Mouse (Mus musculus) myocyte (in vitro differentiated cells): Measurements from ENCODE around the gene Abhd17a. TPM values are rescaled to one million over a fixed set of nuclear protein-coding genes. Genes with fewer than 3 reads are reported as not detected.

Experiments
- H3K27me3 ChIP-seq: one replicate; pipeline ENCODE4 v1.6.1; 2011; ENCODE audit not compliant: control insufficient read depth, insufficient read depth, insufficient read length
- H3K36me3 ChIP-seq: one replicate; pipeline ENCODE4 v1.6.1; 2011; ENCODE audit not compliant: control insufficient read depth, insufficient read depth
- H3K4me2 ChIP-seq: one replicate; pipeline ENCODE4 v1.6.1; 2011; ENCODE audit warnings: low read depth, control low read depth
- H3K4me3 ChIP-seq: one replicate; pipeline ENCODE4 v1.5.1; 2011; ENCODE audit warnings: mild to moderate bottlenecking, control low read depth, moderate library complexity
- H3K79me2 ChIP-seq: one replicate; pipeline ENCODE4 v1.6.1; 2011; ENCODE audit not compliant: control insufficient read depth, insufficient read depth
- H3ac ChIP-seq: one replicate; pipeline ENCODE4 v1.6.1; 2011; ENCODE audit not compliant: control insufficient read depth, insufficient read length
- CEBPB ChIP-seq: IDR thresholded peaks from 2 replicates; pipeline ENCODE4 v1.6.1; 2011; ENCODE audit warnings: mild to moderate bottlenecking, moderate library complexity; ENCODE audit not compliant: poor library complexity, insufficient read depth, severe bottlenecking
- E2F4 ChIP-seq: IDR thresholded peaks from one replicate; pipeline ENCODE4 v1.6.1; 2011; ENCODE audit warnings: mild to moderate bottlenecking, control low read depth, moderate library complexity; ENCODE audit not compliant: insufficient read depth
- MAX ChIP-seq: IDR thresholded peaks from one replicate; pipeline ENCODE4 v1.6.1; 2011; ENCODE audit warnings: low read depth, mild to moderate bottlenecking, control low read depth
- MYOD1 ChIP-seq, 3 experiments: IDR thresholded peaks; one replicate each; pipeline ENCODE4 v1.6.1; 2011; ENCODE audit warnings: control low read depth in 2 of 3, low read depth in 2 of 3, mild to moderate bottlenecking in 2 of 3, moderate library complexity in 1 of 3; ENCODE audit not compliant: insufficient read length in 2 of 3, control insufficient read depth in 1 of 3
- MYOG ChIP-seq, 3 experiments: IDR thresholded peaks; one replicate each; pipeline ENCODE4 v1.6.1; 2011; ENCODE audit warnings: control low read depth in 2 of 3, low read depth in 2 of 3, mild to moderate bottlenecking in 2 of 3; ENCODE audit not compliant: insufficient read length in 2 of 3, control insufficient read depth in 1 of 3, insufficient read depth in 1 of 3
- POLR2A ChIP-seq: IDR thresholded peaks from one replicate; pipeline ENCODE4 v1.6.1; 2011; ENCODE audit warnings: low read depth, mild to moderate bottlenecking, control low read depth, moderate library complexity; ENCODE audit not compliant: insufficient read length
- POLR2AphosphoS2 ChIP-seq: IDR thresholded peaks from one replicate; pipeline ENCODE4 v1.6.1; 2011; ENCODE audit warnings: low read depth, control low read depth; ENCODE audit not compliant: insufficient read length
- REST ChIP-seq: IDR thresholded peaks from one replicate; pipeline ENCODE4 v1.6.1; 2011; ENCODE audit warnings: mild to moderate bottlenecking, control low read depth, moderate library complexity; ENCODE audit not compliant: insufficient read depth, insufficient read length
- SRF ChIP-seq: IDR thresholded peaks from one replicate; pipeline ENCODE4 v1.6.1; 2011; ENCODE audit warnings: low read depth; ENCODE audit not compliant: control insufficient read depth, insufficient read length
- TCF12 ChIP-seq: IDR thresholded peaks from one replicate; pipeline ENCODE4 v1.6.1; 2011; ENCODE audit warnings: mild to moderate bottlenecking, control low read depth; ENCODE audit not compliant: poor library complexity, insufficient read depth, severe bottlenecking
- TCF3 ChIP-seq: IDR thresholded peaks from one replicate; pipeline ENCODE4 v1.6.1; 2011; ENCODE audit warnings: low read depth, control low read depth; ENCODE audit not compliant: insufficient read length
- USF1 ChIP-seq: IDR thresholded peaks from one replicate; pipeline ENCODE4 v1.6.1; 2011; ENCODE audit warnings: low read depth, mild to moderate bottlenecking, control low read depth, moderate library complexity
- polyA plus RNA-seq: library from polyadenylated mRNA; unstranded; fragments of >200 nt; fragmentation: generic; extraction: Trizol; gene quantifications from one replicate; pipeline ENCODE4 v1.2.1, GENCODE M21; 2012; ENCODE audit warnings: missing spikeins

Abhd17a gene
- polyA plus RNA-seq, 1 experiment, result 111 TPM

- H3K4me3 ChIP-seq, result no peak overlapping the region
- TF ChIP-seq MAX, result no peak
- TF ChIP-seq TCF3, result no peak
- TF ChIP-seq E2F4, result no peak
- TF ChIP-seq MYOD1 (IDR thresholded peaks at IDR 0.05; ENCODE audit: control insufficient read depth in 1 of 3, insufficient read length in 2 of 3, low read depth in 2 of 3), result no peak
- TF ChIP-seq REST, result no peak
- no peak for TF ChIP-seq MYOG (IDR thresholded peaks at IDR 0.05; ENCODE audit: control insufficient read depth in 1 of 3, insufficient read depth in 1 of 3, insufficient read length in 2 of 3, low read depth in 2 of 3)
- TF ChIP-seq USF1, result no peak
- TF ChIP-seq CEBPB, result no peak
- no peak for TF ChIP-seq SRF
- TF ChIP-seq POLR2AphosphoS2, result no peak
- TF ChIP-seq POLR2A, result no peak
- no peak for TF ChIP-seq TCF12
- H3K36me3 ChIP-seq, result no peaks in the 10 kb centered on the region
- peaks cover 23% of the 10 kb centered on the region for H3K79me2 ChIP-seq
- H3K27me3 ChIP-seq, result no peaks in the 10 kb centered on the region
- no peak overlapping the region for H3K4me2 ChIP-seq
- no peak overlapping the region for H3ac ChIP-seq
Measured at GRCm38 (mm10) chr10:80584642-80585552, 5.2 kb downstream of the Abhd17a start.

- H3K79me2 ChIP-seq, result peaks cover 15% of the 10 kb centered on the region
- no peak overlapping the region for H3K4me3 ChIP-seq
- H3K36me3 ChIP-seq, result no peaks in the 10 kb centered on the region
- no peaks in the 10 kb centered on the region for H3K27me3 ChIP-seq
- TF ChIP-seq MYOD1 (IDR thresholded peaks at IDR 0.05; ENCODE audit: control insufficient read depth in 1 of 3, insufficient read length in 2 of 3, low read depth in 2 of 3) (no peak), CEBPB (no peak), MYOG (IDR thresholded peaks at IDR 0.05; ENCODE audit: control insufficient read depth in 1 of 3, insufficient read depth in 1 of 3, insufficient read length in 2 of 3, low read depth in 2 of 3) (no peak), E2F4 (no peak), POLR2AphosphoS2 (peak; percentile 17), REST (no peak)
- no peak overlapping the region for H3ac ChIP-seq
- H3K4me2 ChIP-seq, result no peak overlapping the region
Measured at GRCm38 (mm10) chr10:80584045-80584488, 6.1 kb downstream of the Abhd17a start.

- no peak overlapping the region for H3K4me2 ChIP-seq
- peaks cover 5% of the 10 kb centered on the region for H3K79me2 ChIP-seq
- TF ChIP-seq E2F4 (no peak), MAX (no peak), USF1 (no peak), SRF (no peak), POLR2AphosphoS2 (no peak), MYOD1 (IDR thresholded peaks at IDR 0.05; ENCODE audit: control insufficient read depth in 1 of 3, insufficient read length in 2 of 3, low read depth in 2 of 3) (no peak), MYOG (IDR thresholded peaks at IDR 0.05; ENCODE audit: control insufficient read depth in 1 of 3, insufficient read depth in 1 of 3, insufficient read length in 2 of 3, low read depth in 2 of 3) (no peak), REST (no peak), CEBPB (no peak), TCF3 (no peak), POLR2A (no peak), TCF12 (no peak)
- H3K4me3 ChIP-seq, result no peak overlapping the region
- no peak overlapping the region for H3ac ChIP-seq
- no peaks in the 10 kb centered on the region for H3K36me3 ChIP-seq
- H3K27me3 ChIP-seq, result no peaks in the 10 kb centered on the region
Measured at GRCm38 (mm10) chr10:80583047-80583446, 7.1 kb downstream of the Abhd17a start.

- Histone ChIP-seq H3K79me2 (peaks cover 28% of the 10 kb centered on the region), H3K4me2 (peak overlapping the region; percentile 99), H3ac (no peak overlapping the region), H3K27me3 (no peaks in the 10 kb centered on the region), H3K4me3 (peak overlapping the region; percentile 66), H3K36me3 (no peaks in the 10 kb centered on the region)
- TF ChIP-seq MAX (no peak), TCF3 (no peak), CEBPB (no peak), POLR2AphosphoS2 (peak; percentile 14), POLR2A (no peak), MYOG (IDR thresholded peaks at IDR 0.05; ENCODE audit: control insufficient read depth in 1 of 3, insufficient read depth in 1 of 3, insufficient read length in 2 of 3, low read depth in 2 of 3) (no peak), TCF12 (no peak)
Measured at GRCm38 (mm10) chr10:80578911-80579310, 11.2 kb downstream of the Abhd17a start.

GRCm38 (mm10) chr10:80578131-80578750, 11.9 kb downstream of the Abhd17a start:
- TF ChIP-seq MYOG (IDR thresholded peaks at IDR 0.05; ENCODE audit: control insufficient read depth in 1 of 3, insufficient read depth in 1 of 3, insufficient read length in 2 of 3, low read depth in 2 of 3), result no peak
- peak; percentile 7 for TF ChIP-seq SRF
- peak overlapping the region; percentile 30 for H3ac ChIP-seq

More at GRCm38 (mm10) chr10:80578131-80578750, 11.9 kb downstream of the Abhd17a start:
- Histone ChIP-seq H3K36me3 (no peaks in the 10 kb centered on the region), H3K4me2 (peak overlapping the region; percentile 99), H3K79me2 (peaks cover 32% of the 10 kb centered on the region), H3K27me3 (no peaks in the 10 kb centered on the region), H3K4me3 (peak overlapping the region; percentile 66)
